ENCODE assay signal across 25 mouse cellular contexts in genomic region chr16:38810196-38810595, GRCm38 (mm10). TPM values are rescaled to one million over a fixed set of nuclear protein-coding genes. Genes with fewer than 3 reads are reported as not detected.
DNase-seq lines count a peak whose midpoint lies in the region; ATAC-seq and TF ChIP-seq lines count a peak whose summit lies in the region.
"Had no signal": no experiment of that assay in that cellular context is flagged by ENCODE, and none has a peak within 500 bp of the region (broad histone marks: within the 10 kb centered on the region; RNA-seq: fewer than 3 reads in every experiment).

No protein-coding gene starts in this region.

- no peak for TF ChIP-seq EP300 in stomach, postnatal 0 days (optimal IDR thresholded peaks at IDR 0.05)

- no peak for DNase-seq in kidney, postnatal 36 days
- DNase-seq in 3T3-L1 (ENCODE audit: low read depth, low spot score): peak; percentile 40
- peak; percentile 33 for DNase-seq in R1 (ENCODE audit: low read depth, low spot score)
- no peak for DNase-seq in stomach, postnatal 0 days (ENCODE audit: low spot score)
- no peak for DNase-seq in hindbrain, postnatal 0 days (ENCODE audit: low spot score)
- DNase-seq: adrenal gland, postnatal 14 days; B cell, adult 2 months; cerebellum, adult 18-20 months; cerebellum, adult 9-11 months; gastrocnemius, adult 2 months; gastrocnemius, postnatal 25 days; heart, postnatal 10 days had no signal

- WGBS in kidney, embryonic 16.5 days: 83% methylated on average over 5 of the region's 5 CpGs
- 60% methylated on average over 5 of the region's 5 CpGs for whole genome bisulfite sequencing in stomach, postnatal 0 days
- WGBS in hindbrain, postnatal 0 days: 89% methylated on average over 5 of the region's 5 CpGs

- peaks cover 3% of the 10 kb centered on the region; the same call in 1 of the 2 replicates for H3K9me3 ChIP-seq in kidney, embryonic 16.5 days (ENCODE audit: low read length)
- no peaks in the 10 kb centered on the region for H3K9me3 ChIP-seq in stomach, postnatal 0 days (ENCODE audit: control insufficient read depth, low read length)
- no peaks in the 10 kb centered on the region for H3K9me3 ChIP-seq in hindbrain, postnatal 0 days (ENCODE audit: low read length)
- H3K9me3 ChIP-seq: forebrain, embryonic 13.5 days had no signal

- no peak overlapping the region for H3K4me2 ChIP-seq in kidney, embryonic 16.5 days (replicated peaks; ENCODE audit: low read depth, low read length)
- H3K4me2 ChIP-seq in stomach, postnatal 0 days (replicated peaks; ENCODE audit: low read depth): no peak overlapping the region
- no peak overlapping the region for H3K4me2 ChIP-seq in hindbrain, postnatal 0 days (ENCODE audit: low read depth, low read length)
- H3K4me2 ChIP-seq: forebrain, embryonic 13.5 days; heart, embryonic 13.5 days; hindbrain, embryonic 14.5 days had no signal

- no peak overlapping the region for H3K9ac ChIP-seq in kidney, embryonic 16.5 days (replicated peaks; ENCODE audit: low read length)
- H3K9ac ChIP-seq in stomach, postnatal 0 days (ENCODE audit: low read length): no peak overlapping the region
- H3K9ac ChIP-seq in hindbrain, postnatal 0 days (replicated peaks; ENCODE audit: low read length): no peak overlapping the region
- H3K9ac ChIP-seq: forebrain, embryonic 13.5 days; heart, embryonic 13.5 days; hindbrain, embryonic 14.5 days had no signal

- no peaks in the 10 kb centered on the region for H3K4me1 ChIP-seq in kidney, embryonic 16.5 days (ENCODE audit: insufficient read depth, low read length)
- no peaks in the 10 kb centered on the region for H3K4me1 ChIP-seq in stomach, postnatal 0 days (replicated peaks; ENCODE audit: control insufficient read depth, insufficient read depth)
- H3K4me1 ChIP-seq in hindbrain, postnatal 0 days (ENCODE audit: insufficient read depth, low read length): no peaks in the 10 kb centered on the region
- H3K4me1 ChIP-seq: embryonic facial prominence, embryonic 10.5 days; forebrain, embryonic 13.5 days; hindbrain, embryonic 10.5 days had no signal

- no peak overlapping the region for H3K27ac ChIP-seq in kidney, embryonic 16.5 days (ENCODE audit: low read length)
- no peak overlapping the region for H3K27ac ChIP-seq in stomach, postnatal 0 days (replicated peaks)
- no peak overlapping the region for H3K27ac ChIP-seq in hindbrain, postnatal 0 days
- H3K27ac ChIP-seq: embryonic facial prominence, embryonic 10.5 days; forebrain, embryonic 13.5 days; gastrocnemius, adult 2 months; heart, embryonic 13.5 days; hindbrain, embryonic 10.5 days; hindbrain, embryonic 14.5 days had no signal

- H3K4me3 ChIP-seq in kidney, embryonic 16.5 days (ENCODE audit: low read length): no peak overlapping the region
- H3K4me3 ChIP-seq in stomach, postnatal 0 days (ENCODE audit: low read depth, low read length): no peak overlapping the region
- no peak overlapping the region for H3K4me3 ChIP-seq in hindbrain, postnatal 0 days (ENCODE audit: low read length)
- H3K4me3 ChIP-seq: embryonic facial prominence, embryonic 10.5 days; forebrain, embryonic 13.5 days; gastrocnemius, adult 2 months; heart, embryonic 13.5 days; hindbrain, embryonic 10.5 days had no signal

- H3K36me3 ChIP-seq in kidney, embryonic 16.5 days (ENCODE audit: insufficient read depth, low read length): no peaks in the 10 kb centered on the region
- H3K36me3 ChIP-seq in stomach, postnatal 0 days (ENCODE audit: control insufficient read depth, insufficient read depth, low read length): no peaks in the 10 kb centered on the region
- H3K36me3 ChIP-seq in hindbrain, postnatal 0 days (ENCODE audit: insufficient read depth, low read length): no peaks in the 10 kb centered on the region
- H3K36me3 ChIP-seq: embryonic facial prominence, embryonic 10.5 days; G1E; heart, embryonic 13.5 days; hindbrain, embryonic 10.5 days had no signal

- H3K27me3 ChIP-seq in kidney, embryonic 16.5 days (ENCODE audit: insufficient read depth, low read length): no peaks in the 10 kb centered on the region
- no peaks in the 10 kb centered on the region for H3K27me3 ChIP-seq in stomach, postnatal 0 days (ENCODE audit: control insufficient read depth, insufficient read depth, low read length)
- no peaks in the 10 kb centered on the region for H3K27me3 ChIP-seq in hindbrain, postnatal 0 days (ENCODE audit: insufficient read depth, low read length)
- H3K27me3 ChIP-seq: forebrain, embryonic 13.5 days; heart, embryonic 13.5 days had no signal

- TF ChIP-seq CTCF in stomach, postnatal 0 days (IDR thresholded peaks at IDR 0.05; ENCODE audit: low read depth): no peak
- no peak for TF ChIP-seq CTCF in hindbrain, postnatal 0 days (IDR thresholded peaks at IDR 0.05; ENCODE audit: low read depth)

- peak; percentile 12; the same call in 1 of the 2 replicates for ATAC-seq in kidney, embryonic 16.5 days (ENCODE audit: low FRiP score, low TSS enrichment)
- peak; percentile 86 for ATAC-seq in stomach, postnatal 0 days (ENCODE audit: low FRiP score, low TSS enrichment)
- ATAC-seq in hindbrain, postnatal 0 days: no peak
- ATAC-seq: activated CD4-positive, CD25-positive, alpha-beta regulatory T cell, adult 4 months; CD4-positive, CD25-positive, alpha-beta regulatory T cell, adult 4 months; forebrain, embryonic 13.5 days had no signal

RNA-seq across cellular contexts. Expression of gene Upk1b, which starts 10.1 kb away (rescaled TPM):
- polyA plus RNA-seq in kidney, embryonic 16.5 days (2015; fragmentation: Nextera tagmentation; extraction: Ambion mirVana): 11.4 and 22.5 TPM in 2 replicates
- 34.4 and 40.2 TPM in 2 replicates for polyA plus RNA-seq in stomach, postnatal 0 days (2015; fragmentation: Nextera tagmentation; extraction: Ambion mirVana)
- total RNA-seq in hindbrain, postnatal 0 days (2014; rRNA removed): 0.54 and 1.2 TPM in 2 replicates
- polyA plus RNA-seq in hindbrain, postnatal 0 days (2015; fragmentation: Nextera tagmentation; extraction: Ambion mirVana): 1.7 and 2.0 TPM in 2 replicates
- total RNA-seq: gastrocnemius, adult 2 months; gastrocnemius, postnatal 25 days; granulocyte monocyte progenitor cell, adult 5-6 weeks had no signal
- polyA plus RNA-seq: activated CD4-positive, CD25-positive, alpha-beta regulatory T cell, adult 4 months; CD4-positive, CD25-positive, alpha-beta regulatory T cell, adult 4 months; forebrain, embryonic 13.5 days; G1E had no signal

RNA-seq across cellular contexts. Expression of gene 4930435E12Rik, which starts 18.4 kb away (rescaled TPM):
- polyA plus RNA-seq in kidney, embryonic 16.5 days (2015; fragmentation: Nextera tagmentation; extraction: Ambion mirVana): not detected in 2 replicates
- polyA plus RNA-seq in stomach, postnatal 0 days (2015; fragmentation: Nextera tagmentation; extraction: Ambion mirVana): not detected in 2 replicates
- total RNA-seq in hindbrain, postnatal 0 days (2014; rRNA removed): not detected in 2 replicates
- polyA plus RNA-seq in hindbrain, postnatal 0 days (2015; fragmentation: Nextera tagmentation; extraction: Ambion mirVana): not detected in 2 replicates
- total RNA-seq: adrenal gland, adult 18-20 months; adrenal gland, postnatal 14 days; gastrocnemius, adult 2 months; gastrocnemius, postnatal 25 days; granulocyte monocyte progenitor cell, adult 5-6 weeks; heart, adult 8-10 months; heart, postnatal 10 days had no signal
- polyA plus RNA-seq: activated CD4-positive, CD25-positive, alpha-beta regulatory T cell, adult 4 months; CD4-positive, CD25-positive, alpha-beta regulatory T cell, adult 4 months; embryonic facial prominence, embryonic 10.5 days; embryonic facial prominence, embryonic 14.5 days; forebrain, embryonic 13.5 days; G1E; heart, embryonic 13.5 days; hindbrain, embryonic 10.5 days; hindbrain, embryonic 14.5 days had no signal

Comparison
In these comparisons a context has a peak if more than half of its experiments do, and no peak if none do; other contexts are left out.
1. DNase-seq: peak in 3T3-L1 (single experiment) and R1 (single experiment); none in kidney, postnatal 36 days (0 of 2), stomach, postnatal 0 days (single experiment) and hindbrain, postnatal 0 days (single experiment).